Mouse (Mus musculus) urinary bladder, adult 18-20 months (tissue): ENCODE results near the gene Hunk.

ENCODE experiments used
- DNase-seq, 2 experiments: peaks; one replicate each; pipeline ENCODE4 v3.0.0; 2022; ENCODE audit warnings: low spot score in 2 of 2, mixed read lengths in 2 of 2

The Hunk gene

DNA sequence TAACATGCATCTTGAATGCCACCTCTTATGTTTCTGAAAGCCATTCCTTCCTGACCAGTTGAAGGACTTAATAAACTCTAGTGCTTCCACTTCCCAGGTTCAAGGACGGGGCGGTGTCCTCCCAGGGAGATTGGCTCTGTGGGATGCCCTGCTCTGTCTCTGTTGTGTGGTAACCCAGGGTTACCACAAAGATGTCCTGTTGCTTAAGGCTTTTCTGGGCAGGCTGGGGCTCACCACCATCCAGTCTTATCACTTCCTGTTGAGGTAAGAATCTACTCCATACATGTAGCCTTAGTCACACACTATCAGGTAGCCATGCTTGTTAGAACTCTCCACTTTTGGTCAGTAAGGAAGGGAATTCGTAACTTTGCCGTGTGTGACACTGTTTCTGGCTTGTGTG is 49.4 kb downstream of the Hunk start:
- DNase-seq: no peak

DNA sequence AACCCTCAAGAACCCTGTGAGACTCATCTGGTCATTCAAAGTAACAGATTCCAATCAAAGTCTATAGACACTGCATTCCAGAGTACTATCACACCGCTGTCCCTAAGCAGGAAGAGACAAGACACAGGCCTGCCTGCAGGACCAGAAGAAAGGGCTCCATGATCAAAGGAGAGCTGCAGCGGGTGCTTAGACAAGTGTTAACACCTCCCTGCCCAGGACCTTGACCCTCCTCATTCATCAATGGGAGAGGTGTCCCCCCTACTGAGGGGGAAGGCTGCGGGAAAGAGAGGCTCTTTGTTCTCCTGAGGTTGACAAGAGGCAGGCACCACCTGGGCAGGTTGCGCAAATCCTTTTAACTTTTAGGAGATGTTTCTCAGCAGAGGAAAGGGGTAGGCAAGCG is 51.5 kb downstream of the Hunk start:
- DNase-seq: no peak

DNA sequence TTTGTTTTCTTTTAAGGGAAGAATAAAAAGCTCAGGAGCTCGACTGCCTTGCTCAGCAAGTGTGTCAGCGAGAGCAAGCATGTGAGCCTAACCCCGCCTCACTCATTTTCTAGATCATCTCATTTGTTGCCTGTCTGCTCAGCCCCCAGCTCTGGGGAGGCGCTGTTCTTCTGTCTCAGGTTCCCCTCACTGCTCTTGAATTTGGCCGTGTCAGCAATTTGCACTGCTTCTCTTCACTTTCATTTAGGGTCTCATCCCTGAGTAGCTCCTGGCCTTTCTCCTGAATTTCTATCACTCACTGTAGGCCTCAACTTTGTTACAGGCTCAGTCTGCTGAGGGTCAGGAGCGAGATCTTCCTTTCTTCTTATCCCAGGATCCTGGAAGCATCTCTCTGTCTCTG is 53.7 kb downstream of the Hunk start:
- DNase-seq: no peak

GRCm38 (mm10) chr16:90440654-90441053 is 54.8 kb downstream of the Hunk start:
- no peak for DNase-seq

- no peak for DNase-seq
Measured at GRCm38 (mm10) chr16:90442991-90443390, 57.2 kb downstream of the Hunk start.

DNA sequence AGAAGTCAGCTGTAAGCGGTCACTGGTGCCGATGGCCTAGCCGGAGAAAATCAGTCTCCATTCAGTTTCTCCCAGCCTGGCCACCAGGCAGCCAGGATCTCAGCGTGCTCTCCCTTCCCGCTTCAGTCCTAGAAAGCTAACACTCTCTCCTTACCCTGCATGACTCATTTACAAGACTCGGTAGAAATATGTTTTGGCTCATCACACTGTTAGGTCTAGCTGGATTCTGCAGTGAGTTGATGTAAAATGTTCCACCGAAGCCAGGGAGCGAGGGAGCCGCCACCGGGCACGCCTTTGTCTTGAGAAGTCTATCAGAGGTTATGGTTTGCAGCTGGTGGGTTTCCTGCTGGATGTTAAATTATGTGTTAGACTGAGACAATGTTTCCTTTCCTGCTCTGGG is 67.4 kb downstream of the Hunk start:
- peak; percentile 23 to 53 for DNase-seq

DNA sequence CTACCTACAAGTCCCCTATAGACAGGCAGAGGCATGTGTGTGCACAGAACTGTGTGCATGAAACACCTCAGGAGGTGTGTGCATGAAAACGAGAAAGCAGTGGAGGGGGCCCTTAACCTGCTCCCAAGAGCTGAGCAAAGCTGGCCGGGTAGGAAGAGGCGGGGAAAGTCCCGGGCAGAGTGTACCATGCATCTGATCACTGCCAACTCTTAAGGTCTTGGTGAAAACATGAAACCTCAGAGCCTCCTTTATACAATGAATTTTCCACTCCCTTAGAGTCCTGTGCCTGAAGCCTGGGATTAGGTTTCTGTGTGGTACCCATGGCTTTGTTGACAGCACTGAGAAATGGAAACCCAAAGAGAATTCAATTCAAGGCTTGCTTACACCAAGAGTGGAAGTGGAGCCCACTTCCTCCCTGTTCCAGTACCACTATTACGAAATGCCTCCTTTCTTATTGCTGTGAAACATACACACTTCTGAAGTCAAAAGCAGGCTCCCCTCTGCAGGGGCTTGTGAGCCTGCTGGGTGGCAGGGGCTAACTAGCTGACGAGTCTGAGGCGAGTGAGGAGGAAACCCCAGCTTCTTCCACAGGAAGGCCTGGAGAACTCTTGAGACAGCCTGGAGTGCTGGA is 70.8 kb downstream of the Hunk start:
- DNase-seq: no peak

GRCm38 (mm10) chr16:90458899-90459610 is 73.2 kb downstream of the Hunk start:
- DNase-seq: no peak

- no peak for DNase-seq
Measured at GRCm38 (mm10) chr16:90461304-90461905, 75.6 kb downstream of the Hunk start.

- DNase-seq: no peak
Measured at GRCm38 (mm10) chr16:90462728-90463275, 77.0 kb downstream of the Hunk start.

DNA sequence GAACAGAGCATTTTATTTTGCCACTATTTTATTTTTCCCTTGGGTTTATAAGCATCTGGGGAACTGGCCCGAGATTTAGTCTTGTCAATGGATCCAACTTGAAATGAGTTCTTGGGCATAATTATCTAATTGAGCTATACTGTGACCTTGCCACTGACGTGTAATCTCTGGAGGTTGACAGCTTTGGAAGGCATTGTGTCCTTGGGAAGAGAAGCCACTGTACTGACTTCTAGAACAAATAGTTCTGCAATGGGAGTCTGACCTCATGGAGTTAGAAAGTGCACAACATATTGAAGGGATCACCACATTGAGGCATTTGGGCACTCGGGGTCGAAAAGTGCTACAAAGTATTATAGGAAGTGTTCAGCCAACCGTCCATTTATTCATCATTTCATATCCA is 79.3 kb downstream of the Hunk start:
- no peak for DNase-seq

GRCm38 (mm10) chr16:90468286-90468685 is 82.5 kb downstream of the Hunk start:
- DNase-seq: peak; percentile 36 to 40

GRCm38 (mm10) chr16:90475701-90476229 is 90.0 kb downstream of the Hunk start:
- no peak for DNase-seq

DNA sequence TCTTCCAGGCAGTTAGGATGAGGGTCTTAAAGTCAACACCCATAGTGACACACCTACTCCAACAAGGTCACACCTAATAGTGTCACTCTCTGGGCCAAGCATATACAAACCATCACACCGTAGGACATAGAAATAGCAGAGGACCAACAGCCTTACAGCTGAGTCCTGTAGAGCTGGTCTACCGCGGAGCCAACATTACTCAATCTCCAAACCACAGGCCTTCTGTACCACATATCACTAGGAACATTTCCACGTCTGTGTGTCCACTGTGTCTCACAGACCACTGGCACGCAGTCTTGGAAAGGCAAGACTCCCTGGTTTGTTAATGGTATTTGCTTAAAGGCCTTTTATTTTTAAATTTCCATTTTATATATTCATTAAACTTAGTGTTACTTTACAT is 95.8 kb downstream of the Hunk start:
- DNase-seq: no peak

DNA sequence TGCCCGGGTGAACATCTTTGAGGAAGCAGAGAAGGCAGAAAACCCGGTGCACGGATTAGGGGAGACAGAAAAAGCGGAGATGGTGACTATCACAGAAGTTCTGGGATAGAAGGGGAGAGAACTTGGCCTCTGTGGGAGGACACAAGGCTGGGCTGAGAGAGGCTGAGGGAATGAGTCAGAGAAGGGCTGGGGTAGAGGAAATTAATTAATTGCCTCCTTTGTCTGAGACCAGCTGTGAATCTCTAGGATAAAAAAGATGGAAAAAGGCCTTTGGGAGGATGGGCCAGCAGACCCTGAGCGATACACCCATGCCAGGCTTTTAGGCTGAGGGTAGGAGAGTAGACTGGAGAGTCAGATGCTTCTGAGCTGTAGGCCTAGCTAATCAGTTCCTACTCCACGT is 97.5 kb downstream of the Hunk start:
- DNase-seq: no peak

DNA sequence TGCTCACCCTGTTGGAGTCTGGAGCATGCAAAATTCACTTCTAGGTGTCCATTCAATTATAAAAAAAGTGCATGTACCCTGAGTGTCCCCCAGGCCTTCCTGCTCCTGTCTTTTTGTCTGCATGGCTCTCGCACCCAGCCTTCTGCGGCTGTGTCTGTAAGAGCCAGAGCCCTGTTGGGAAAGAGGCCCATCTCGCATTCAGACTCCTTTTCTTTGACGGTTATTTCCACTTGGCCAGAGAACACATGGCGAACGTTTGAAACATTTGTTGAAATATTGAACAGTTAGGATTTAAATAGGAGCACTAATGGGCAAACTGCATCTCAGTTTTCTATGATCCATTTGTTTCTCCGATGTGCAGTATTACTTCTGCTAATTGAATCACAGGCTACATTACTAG is 99.3 kb downstream of the Hunk start:
- DNase-seq: no peak

DNA sequence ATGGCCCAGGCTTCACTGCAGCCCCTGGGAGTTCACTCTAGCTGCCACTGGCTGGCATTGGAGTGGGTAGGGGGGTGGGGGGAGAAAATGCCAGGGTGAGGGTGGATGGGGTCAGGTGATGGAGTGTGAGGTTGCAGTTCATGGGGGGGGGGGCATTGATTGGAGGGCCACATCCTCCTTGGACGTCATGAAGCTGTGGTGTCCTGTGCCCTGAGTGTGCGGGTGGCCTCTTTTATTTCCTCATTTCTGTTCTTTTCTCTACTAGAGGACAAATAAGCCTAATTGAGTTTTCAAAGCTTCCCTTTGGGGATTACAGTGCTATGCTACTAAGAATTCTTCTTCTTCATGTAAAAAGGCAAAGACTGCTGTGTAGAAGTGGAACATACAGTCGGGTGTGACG is 99.8 kb downstream of the Hunk start:
- DNase-seq: no peak

GRCm38 (mm10) chr16:90490066-90490465 is 104.3 kb downstream of the Hunk start:
- no peak for DNase-seq

DNA sequence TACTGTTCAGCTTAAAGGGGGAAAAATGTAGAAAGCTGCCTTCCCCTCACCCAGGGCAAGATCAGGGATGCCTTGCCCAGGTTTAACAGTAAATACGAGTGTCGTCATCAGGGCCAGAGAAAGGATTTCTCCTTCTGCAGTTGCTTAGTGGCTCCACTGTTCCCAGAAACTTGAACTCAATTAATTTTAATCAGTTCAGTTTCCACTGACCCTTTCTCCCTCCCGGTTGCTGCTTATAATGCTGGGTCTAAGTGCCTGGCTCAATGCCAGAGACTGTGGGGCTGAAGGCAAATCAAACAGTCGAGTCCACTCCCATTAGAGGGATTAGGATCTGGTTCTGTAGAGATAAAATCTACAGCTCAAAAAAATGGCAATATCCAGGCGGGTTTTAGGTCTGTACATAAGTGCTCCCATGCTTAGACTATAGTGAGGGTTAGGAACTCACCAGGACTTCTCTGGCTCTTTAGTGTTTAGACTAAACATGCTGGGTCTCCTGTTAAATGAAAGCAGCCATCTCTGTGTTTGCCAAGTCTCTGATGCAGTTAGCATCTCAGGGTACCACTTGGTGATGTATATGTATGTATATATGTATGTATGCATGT is 106.2 kb downstream of the Hunk start:
- DNase-seq: no peak

DNA sequence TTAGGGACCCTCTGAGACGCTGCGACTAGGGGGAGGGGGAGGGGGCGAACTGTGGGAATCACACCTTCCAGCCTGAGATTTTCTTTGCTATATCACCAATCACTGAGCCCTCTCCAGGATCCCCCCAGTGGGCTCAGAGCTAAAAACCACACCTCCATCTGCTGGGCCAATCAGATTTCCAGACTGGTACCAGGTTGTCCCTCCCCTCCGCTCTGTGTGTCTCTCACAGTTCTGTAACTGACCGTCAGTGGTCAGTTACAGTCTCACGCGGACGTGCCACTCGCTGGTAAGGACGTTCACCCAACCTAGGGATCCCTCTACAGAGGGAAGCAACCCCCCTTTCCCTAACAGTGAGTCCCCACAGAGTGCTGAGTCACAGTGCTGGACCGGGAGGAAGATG is 111.1 kb downstream of the Hunk start:
- DNase-seq: no peak

- no peak for DNase-seq
Measured at GRCm38 (mm10) chr16:90497749-90498464, 112.1 kb downstream of the Hunk start.

DNA sequence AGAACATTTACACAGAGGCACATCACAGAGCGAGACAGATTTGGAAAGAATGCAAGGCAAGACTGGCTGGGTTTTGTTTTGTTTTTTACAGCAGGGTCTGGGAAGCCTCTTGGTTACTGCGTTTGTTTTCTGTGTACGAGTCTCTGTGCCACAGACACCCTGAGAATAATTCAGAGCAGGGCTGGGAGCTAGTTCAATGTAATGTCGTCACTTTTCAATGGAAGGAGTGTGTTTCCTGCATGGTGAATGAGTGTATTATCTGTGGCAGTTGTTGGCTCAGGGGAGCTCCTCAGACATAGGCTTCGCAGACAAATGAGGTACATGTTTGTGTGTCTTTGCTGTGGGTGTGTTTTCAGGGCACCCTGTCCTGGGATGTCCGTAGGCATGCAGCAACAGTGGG is 115.0 kb downstream of the Hunk start:
- DNase-seq: no peak
